Mouse (Mus musculus) spleen, adult 2 months (tissue): ENCODE results near the gene Eno2. TPM values are rescaled to one million over a fixed set of nuclear protein-coding genes. Genes with fewer than 3 reads are reported as not detected.
"Not testable (repeated sequence)": the region's sequence is repeated elsewhere in the genome, so short reads cannot be mapped to it uniquely, and the experiment has no call there.

Source experiments
- DNase-seq, 2 experiments: peaks; one replicate each; pipeline versions ENCODE4 v3.0.0 to v3.0.0-alpha.2; 2012 to 2021; ENCODE audit warnings: low spot score in 2 of 2, low read depth in 1 of 2
- H3K27ac ChIP-seq: fragments of 200-500 bp; 2 replicates; pipeline ENCODE4 v1.5.1; 2012; ENCODE audit warnings: low read length, inconsistent platforms; ENCODE audit not compliant: insufficient read depth
- H3K27me3 ChIP-seq: fragments of 200-500 bp; 2 replicates; pipeline ENCODE4 v1.6.1; 2012; ENCODE audit warnings: mild to moderate bottlenecking, moderate library complexity, low read length, inconsistent platforms; ENCODE audit not compliant: control insufficient read depth, insufficient read depth
- H3K36me3 ChIP-seq: fragments of 200-500 bp; 2 replicates; pipeline ENCODE4 v1.6.1; 2012; ENCODE audit warnings: mild to moderate bottlenecking, low read length, inconsistent platforms; ENCODE audit not compliant: control insufficient read depth, insufficient read depth
- H3K4me1 ChIP-seq: fragments of 200-500 bp; 2 replicates; pipeline ENCODE4 v1.6.1; 2011; ENCODE audit warnings: inconsistent platforms; ENCODE audit not compliant: control insufficient read depth, insufficient read depth, insufficient read length
- H3K4me3 ChIP-seq: fragments of 200-500 bp; 2 replicates; pipeline ENCODE4 v1.5.1; 2011; ENCODE audit warnings: mild to moderate bottlenecking, inconsistent platforms; ENCODE audit not compliant: insufficient read depth, insufficient read length; ENCODE audit errors: extremely low read depth
- CTCF ChIP-seq: fragments of 200-500 bp; IDR thresholded peaks from 2 replicates; pipeline ENCODE4 v1.5.1; 2011; ENCODE audit warnings: mild to moderate bottlenecking, inconsistent platforms; ENCODE audit not compliant: insufficient read depth, insufficient read length, insufficient replicate concordance; ENCODE audit errors: extremely low read depth
- POLR2A ChIP-seq: fragments of 200-500 bp; IDR thresholded peaks from 2 replicates; pipeline ENCODE4 v1.6.1; 2011; ENCODE audit warnings: low read depth, low read length, inconsistent platforms
- WGBS: fragments of 180-500 bp; shearing (Covaris S2); methylation state at CpG from one replicate; pipeline ENCODE4 v1.1.7; 2018; 5-methylcytosine and 5-hydroxymethylcytosine counted together
- polyA plus RNA-seq: library from polyadenylated mRNA; depleted of rRNA; stranded (reverse); fragments of >200 nt; gene quantifications from 2 replicates; pipeline ENCODE4 v1.2.3, GENCODE M21; 2012

The Eno2 gene
- polyA plus RNA-seq, 1 experiment, result 3.2 TPM

GRCm38 (mm10) chr6:124805341-124806321 is 36.2 kb upstream of the Eno2 start:
- 8% methylated on average over 34 of the region's 34 CpGs for WGBS
- Histone ChIP-seq H3K27ac (no peak overlapping the region), H3K4me3 (peak overlapping the region; percentile 56), H3K27me3 (no peaks in the 10 kb centered on the region), H3K4me1 (peaks cover 8% of the 10 kb centered on the region), H3K36me3 (no peaks in the 10 kb centered on the region)
- DNase-seq, result peak; percentile 67 to 73
- TF ChIP-seq CTCF, result no peak
- TF ChIP-seq POLR2A, result no peak

GRCm38 (mm10) chr6:124804341-124804740 is 34.9 kb upstream of the Eno2 start:
- no peak for DNase-seq
- TF ChIP-seq CTCF (no peak), POLR2A (no peak)
- Histone ChIP-seq H3K4me3 (no peak overlapping the region), H3K36me3 (no peaks in the 10 kb centered on the region), H3K27me3 (no peaks in the 10 kb centered on the region), H3K4me1 (peaks cover 8% of the 10 kb centered on the region), H3K27ac (no peak overlapping the region)
- WGBS, result 75% methylated on average over 3 of the region's 3 CpGs

GRCm38 (mm10) chr6:124803691-124804090 is 34.2 kb upstream of the Eno2 start:
- WGBS, result 98% methylated on average over 4 of the region's 4 CpGs
- not testable (repeated sequence) for H3K4me1 ChIP-seq, H3K36me3 ChIP-seq

GRCm38 (mm10) chr6:124803061-124803460 is 33.6 kb upstream of the Eno2 start:
- TF ChIP-seq CTCF, result no peak
- no peak for TF ChIP-seq POLR2A
- 87% methylated on average over 3 of the region's 3 CpGs for WGBS
- no peak overlapping the region for H3K4me3 ChIP-seq
- peaks cover 4% of the 10 kb centered on the region for H3K4me1 ChIP-seq
- H3K27me3 ChIP-seq, result no peaks in the 10 kb centered on the region
- no peak overlapping the region for H3K27ac ChIP-seq
- H3K36me3 ChIP-seq, result no peaks in the 10 kb centered on the region
- DNase-seq, result no peak

More at GRCm38 (mm10) chr6:124803691-124804090, 34.2 kb upstream of the Eno2 start:
- not testable (repeated sequence) for DNase-seq, H3K4me3 ChIP-seq, H3K27me3 ChIP-seq, H3K27ac ChIP-seq

GRCm38 (mm10) chr6:124802400-124802799 is 32.9 kb upstream of the Eno2 start:
- not testable (repeated sequence) for H3K27ac ChIP-seq, H3K4me1 ChIP-seq, H3K36me3 ChIP-seq, DNase-seq, H3K27me3 ChIP-seq, H3K4me3 ChIP-seq
- WGBS, result 25% methylated on average over 6 of the region's 9 CpGs

GRCm38 (mm10) chr6:124796200-124796599 is 26.7 kb upstream of the Eno2 start:
- WGBS, result 88% methylated on average over 2 of the region's 2 CpGs
- Histone ChIP-seq H3K27ac (no peak overlapping the region), H3K4me3 (no peak overlapping the region), H3K36me3 (no peaks in the 10 kb centered on the region), H3K27me3 (no peaks in the 10 kb centered on the region), H3K4me1 (no peaks in the 10 kb centered on the region)
- TF ChIP-seq CTCF (no peak), POLR2A (no peak)
- DNase-seq, result no peak

- H3K36me3 ChIP-seq, result no peaks in the 10 kb centered on the region
- H3K4me1 ChIP-seq, result no peaks in the 10 kb centered on the region
- H3K27me3 ChIP-seq, result no peaks in the 10 kb centered on the region
- no peak for DNase-seq
- WGBS, result 82% methylated on average over 4 of the region's 4 CpGs
- no peak overlapping the region for H3K27ac ChIP-seq
- no peak for TF ChIP-seq POLR2A
- no peak for TF ChIP-seq CTCF
- H3K4me3 ChIP-seq, result no peak overlapping the region
Observed at GRCm38 (mm10) chr6:124795781-124796180, 26.3 kb upstream of the Eno2 start.
